Mouse (Mus musculus) bone marrow macrophage, adult 2 months (primary cell): ENCODE data around the gene Gm42417. TPM values are rescaled to one million over a fixed set of nuclear protein-coding genes. Genes with fewer than 3 reads are reported as not detected.

Experiments used
- H3K27ac ChIP-seq: 2 replicates; pipeline ENCODE4 v1.5.1; 2012; ENCODE audit warnings: low read depth, low read length; ENCODE audit not compliant: insufficient read depth
- H3K4me1 ChIP-seq: 2 replicates; pipeline ENCODE4 v1.6.1; 2012; ENCODE audit warnings: low read length; ENCODE audit not compliant: control insufficient read depth, insufficient read depth
- H3K4me3 ChIP-seq: 2 replicates; pipeline ENCODE4 v1.5.1; 2012; ENCODE audit warnings: mild to moderate bottlenecking, low read length, moderate library complexity; ENCODE audit not compliant: insufficient read depth
- CTCF ChIP-seq: IDR thresholded peaks from 2 replicates; pipeline ENCODE4 v1.5.1; 2012; ENCODE audit warnings: low read depth, mild to moderate bottlenecking, low read length, moderate library complexity
- POLR2A ChIP-seq: IDR thresholded peaks from 2 replicates; pipeline ENCODE4 v1.6.1; 2012; ENCODE audit warnings: mild to moderate bottlenecking, low read depth, low read length, borderline replicate concordance
- polyA plus RNA-seq: library from polyadenylated mRNA; stranded (reverse); fragments of >200 nt; gene quantifications from 2 replicates; pipeline ENCODE4 v1.2.4, GENCODE M21; 2012; ENCODE audit not compliant: missing spikeins, insufficient read depth, insufficient read length

The Gm42417 gene
- polyA plus RNA-seq, 1 experiment = 3.5 TPM

- peak overlapping the region; percentile 78 for H3K4me3 ChIP-seq
- H3K27ac ChIP-seq = peak overlapping the region; percentile 80
- peaks cover 24% of the 10 kb centered on the region for H3K4me1 ChIP-seq
- TF ChIP-seq CTCF = peak; percentile 87
- peak; percentile 18; the same call in 1 of the 2 replicates for TF ChIP-seq POLR2A
Measured at GRCm38 (mm10) chr1:36556553-36557456, 17.6 kb upstream of the Gm42417 start.

GRCm38 (mm10) chr1:36555798-36556395 is 16.7 kb upstream of the Gm42417 start:
- Histone ChIP-seq H3K4me1 (peaks cover 24% of the 10 kb centered on the region), H3K4me3 (peak overlapping the region; percentile 78), H3K27ac (peak overlapping the region; percentile 80)
- no peak for TF ChIP-seq CTCF
- no peak for TF ChIP-seq POLR2A

- 0 out of 2 replicates have a peak overlapping the region, but pooled peaks have one; percentile 18 for H3K27ac ChIP-seq
- TF ChIP-seq POLR2A = no peak
- TF ChIP-seq CTCF = no peak
- H3K4me3 ChIP-seq = peak overlapping the region; percentile 12; the same call in 1 of the 2 replicates
- peaks cover 24% of the 10 kb centered on the region for H3K4me1 ChIP-seq
Measured at GRCm38 (mm10) chr1:36554633-36555399, 15.6 kb upstream of the Gm42417 start.

- TF ChIP-seq CTCF = no peak
- TF ChIP-seq POLR2A = no peak
- Histone ChIP-seq H3K4me3 (no peak overlapping the region), H3K27ac (no peak overlapping the region), H3K4me1 (peaks cover 21% of the 10 kb centered on the region)
Measured at GRCm38 (mm10) chr1:36552506-36552905, 13.3 kb upstream of the Gm42417 start.

- peaks cover 21% of the 10 kb centered on the region for H3K4me1 ChIP-seq
- H3K27ac ChIP-seq = no peak overlapping the region
- H3K4me3 ChIP-seq = no peak overlapping the region
- no peak for TF ChIP-seq CTCF
- TF ChIP-seq POLR2A = no peak
Measured at GRCm38 (mm10) chr1:36551904-36552303, 12.7 kb upstream of the Gm42417 start.

- Histone ChIP-seq H3K4me1 (peaks cover 14% of the 10 kb centered on the region), H3K4me3 (no peak overlapping the region), H3K27ac (no peak overlapping the region)
- TF ChIP-seq POLR2A (no peak), CTCF (no peak)
Measured at GRCm38 (mm10) chr1:36550075-36550863, 11.0 kb upstream of the Gm42417 start.

- no peak for TF ChIP-seq CTCF
- no peak for TF ChIP-seq POLR2A
- H3K4me1 ChIP-seq = peaks cover 6% of the 10 kb centered on the region
- no peak overlapping the region for H3K4me3 ChIP-seq
- no peak overlapping the region for H3K27ac ChIP-seq
Measured at GRCm38 (mm10) chr1:36549491-36549890, 10.3 kb upstream of the Gm42417 start.

- peaks cover 3% of the 10 kb centered on the region; the same call in 1 of the 2 replicates for H3K4me1 ChIP-seq
- H3K4me3 ChIP-seq = no peak overlapping the region
- TF ChIP-seq POLR2A = no peak
- TF ChIP-seq CTCF = no peak
- H3K27ac ChIP-seq = no peak overlapping the region
Measured at GRCm38 (mm10) chr1:36548771-36549170, 9.5 kb upstream of the Gm42417 start.
